Mouse (Mus musculus) liver, adult 2 months (tissue): ENCODE results near the gene Rnase4. TPM values are rescaled to one million over a fixed set of nuclear protein-coding genes. Genes with fewer than 3 reads are reported as not detected.
A peak's percentile ranks its signal among the peaks of the same experiment; 100 is the strongest.

Experiments used
- DNase-seq: peaks from one replicate; pipeline ENCODE4 v3.0.0-alpha.2; 2011; ENCODE audit warnings: low read depth, low spot score; ENCODE audit errors: extremely low read depth
- H3K27ac ChIP-seq: fragments of 200-500 bp; replicated peaks from 2 replicates; pipeline ENCODE4 v1.5.1; 2012; ENCODE audit warnings: low read depth, mild to moderate bottlenecking, control low read depth, inconsistent platforms, low read length; ENCODE audit not compliant: insufficient read depth
- H3K27me3 ChIP-seq: fragments of 200-500 bp; 2 replicates; pipeline ENCODE4 v1.6.1; 2012; ENCODE audit warnings: mild to moderate bottlenecking, moderate library complexity, low read length, inconsistent platforms; ENCODE audit not compliant: control insufficient read depth, insufficient read depth
- H3K36me3 ChIP-seq: fragments of 200-500 bp; 2 replicates; pipeline ENCODE4 v1.6.1; 2012; ENCODE audit warnings: low read length, inconsistent platforms; ENCODE audit not compliant: control insufficient read depth, insufficient read depth
- H3K4me1 ChIP-seq: fragments of 200-500 bp; 2 replicates; pipeline ENCODE4 v1.6.1; 2011; ENCODE audit warnings: low read length; ENCODE audit not compliant: control insufficient read depth, insufficient read depth
- H3K4me3 ChIP-seq: fragments of 200-500 bp; 2 replicates; pipeline ENCODE4 v1.5.1; 2011; ENCODE audit warnings: low read depth, mild to moderate bottlenecking, control low read depth, low read length, moderate library complexity; ENCODE audit not compliant: insufficient read depth
- H3K79me2 ChIP-seq: fragments of 200-500 bp; 2 replicates; pipeline ENCODE4 v1.6.1; 2012; ENCODE audit warnings: inconsistent platforms, mild to moderate bottlenecking, low read length, moderate library complexity; ENCODE audit not compliant: control insufficient read depth, insufficient read depth
- H3K9ac ChIP-seq: fragments of 200-500 bp; 2 replicates; pipeline ENCODE4 v1.6.1; 2012; ENCODE audit warnings: low read depth, mild to moderate bottlenecking, control low read depth, inconsistent platforms, low read length
- CTCF ChIP-seq: fragments of 200-500 bp; IDR thresholded peaks from 2 replicates; pipeline ENCODE4 v1.5.1; 2011; ENCODE audit warnings: low read depth, low read length, control low read depth
- POLR2A ChIP-seq: fragments of 200-500 bp; IDR thresholded peaks from 2 replicates; pipeline ENCODE4 v1.6.1; 2011; ENCODE audit warnings: low read length, control low read depth; ENCODE audit not compliant: insufficient read depth; ENCODE audit errors: extremely low read depth
- WGBS: fragments of 180-500 bp; shearing (Covaris S2); methylation state at CpG from one replicate; pipeline ENCODE4 v1.1.7; 2018; 5-methylcytosine and 5-hydroxymethylcytosine counted together
- polyA plus RNA-seq: library from polyadenylated mRNA; depleted of rRNA; stranded (reverse); fragments of >200 nt; gene quantifications from 2 replicates; pipeline ENCODE4 v1.2.3, GENCODE M21; 2012
- total RNA-seq: library from RNA; depleted of rRNA; stranded (reverse); fragments of >200 nt; gene quantifications from 2 replicates; pipeline ENCODE4 v1.2.3, GENCODE M21; 2014

Rnase4 gene
- total and polyA plus RNA-seq, 2 experiments = 2,115 to 2,134 TPM

DNA sequence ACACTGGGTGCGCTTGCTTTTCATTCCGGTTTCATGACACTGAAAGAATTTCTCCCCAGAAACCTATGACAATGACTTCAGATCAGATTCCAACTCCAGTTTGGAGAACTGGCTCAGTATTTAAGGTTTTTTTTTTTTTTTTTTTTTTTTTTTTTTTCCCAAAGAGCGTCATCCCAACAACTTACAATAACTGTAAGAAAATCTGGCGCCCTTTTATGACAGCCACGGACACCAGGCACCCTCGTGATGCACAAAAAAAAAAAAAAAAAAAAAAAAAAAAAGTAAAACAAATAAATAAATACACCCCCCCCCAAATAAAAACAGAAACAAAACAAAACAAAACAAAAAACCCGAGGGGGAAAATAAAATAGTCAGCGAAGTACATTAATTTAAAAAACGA lies 3.1 kb upstream of the Rnase4 start:
- TF ChIP-seq CTCF (no peak), POLR2A (no peak)
- DNase-seq = no peak
- H3K9ac ChIP-seq = no peak overlapping the region
- 30% methylated on average over 9 of the region's 9 CpGs for WGBS
- H3K27ac ChIP-seq = no peak overlapping the region
- no peaks in the 10 kb centered on the region for H3K79me2 ChIP-seq
- peaks cover 9% of the 10 kb centered on the region for H3K4me1 ChIP-seq
- no peaks in the 10 kb centered on the region for H3K27me3 ChIP-seq
- no peak overlapping the region for H3K4me3 ChIP-seq
- no peaks in the 10 kb centered on the region for H3K36me3 ChIP-seq

DNA sequence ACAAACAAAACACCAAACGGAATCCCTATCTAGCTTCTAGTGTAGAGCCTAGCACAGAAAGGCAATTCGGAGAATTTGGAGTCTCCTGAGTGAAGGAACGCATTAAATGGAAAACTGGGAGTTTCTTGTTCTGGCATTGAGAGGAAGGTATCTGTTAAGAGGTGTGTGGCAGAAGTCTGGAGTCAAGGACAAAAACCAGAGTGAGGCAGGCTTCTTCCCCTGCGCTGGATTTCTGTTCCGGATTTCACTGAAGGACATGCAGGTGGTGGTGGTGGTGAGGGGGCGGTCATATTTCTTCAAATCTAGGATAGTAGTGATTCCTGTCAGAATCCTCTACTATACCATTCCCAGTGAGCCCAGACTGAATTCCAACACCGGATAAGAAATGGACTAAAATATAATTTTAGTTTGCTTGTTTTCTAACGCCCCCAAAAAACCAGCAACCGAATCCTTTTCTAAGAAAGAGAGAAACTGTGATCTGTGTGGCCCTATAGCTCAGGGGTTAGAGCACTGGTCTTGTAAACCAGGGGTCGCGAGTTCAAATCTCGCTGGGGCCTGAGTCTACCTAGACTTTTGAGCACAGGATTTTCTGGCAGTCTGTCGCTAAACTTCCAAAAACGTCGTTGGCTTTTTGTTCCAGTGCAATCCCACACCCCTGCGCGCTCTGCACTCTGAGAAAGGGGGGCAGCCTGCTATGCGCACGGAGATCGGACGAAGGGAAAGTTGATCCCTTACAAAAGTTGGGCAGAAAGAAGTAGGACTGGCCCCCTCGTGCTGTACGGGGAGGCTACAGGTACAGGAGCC lies 2.5 kb upstream of the Rnase4 start:
- Histone ChIP-seq H3K79me2 (no peaks in the 10 kb centered on the region), H3K4me3 (peak overlapping the region; percentile 71), H3K4me1 (peaks cover 9% of the 10 kb centered on the region), H3K27ac (peak overlapping the region; percentile 76), H3K27me3 (no peaks in the 10 kb centered on the region), H3K36me3 (no peaks in the 10 kb centered on the region), H3K9ac (peak overlapping the region; percentile 70)
- no peak for TF ChIP-seq POLR2A
- TF ChIP-seq CTCF = no peak
- DNase-seq = peak; percentile 89
- 2% methylated on average over 23 of the region's 23 CpGs for WGBS

GRCm38 (mm10) chr14:51088970-51089673 lies 1.8 kb upstream of the Rnase4 start:
- no peaks in the 10 kb centered on the region for H3K27me3 ChIP-seq

GRCm38 (mm10) chr14:51089674-51090076 lies 1.2 kb upstream of the Rnase4 start:
- no peak for DNase-seq
- Histone ChIP-seq H3K4me1 (peaks cover 8% of the 10 kb centered on the region), H3K27me3 (no peaks in the 10 kb centered on the region), H3K27ac (peak overlapping the region; percentile 98), H3K79me2 (no peaks in the 10 kb centered on the region), H3K4me3 (peak overlapping the region; percentile 61), H3K9ac (peak overlapping the region; percentile 85; the same call in 1 of the 2 replicates), H3K36me3 (no peaks in the 10 kb centered on the region)
- TF ChIP-seq CTCF (no peak), POLR2A (no peak)
- WGBS = 0% methylated on average over 15 of the region's 15 CpGs

More at GRCm38 (mm10) chr14:51088970-51089673, 1.8 kb upstream of the Rnase4 start:
- Histone ChIP-seq H3K27ac (peak overlapping the region; percentile 76), H3K9ac (peak overlapping the region; percentile 70), H3K4me3 (peak overlapping the region; percentile 71), H3K79me2 (no peaks in the 10 kb centered on the region), H3K36me3 (no peaks in the 10 kb centered on the region), H3K4me1 (peaks cover 7% of the 10 kb centered on the region)
- no peak for TF ChIP-seq POLR2A
- TF ChIP-seq CTCF = no peak
- under 1% methylated on average over 34 of the region's 34 CpGs for WGBS
- peak; percentile 99 for DNase-seq

GRCm38 (mm10) chr14:51090077-51090781 lies 648 bp upstream of the Rnase4 start:
- H3K9ac ChIP-seq = peak overlapping the region; percentile 85
- no peaks in the 10 kb centered on the region for H3K27me3 ChIP-seq
- H3K4me1 ChIP-seq = peaks cover 14% of the 10 kb centered on the region
- TF ChIP-seq POLR2A (no peak), CTCF (no peak)
- DNase-seq = peak; percentile 73
- H3K4me3 ChIP-seq = peak overlapping the region; percentile 61
- WGBS = under 1% methylated on average over 27 of the region's 27 CpGs
- H3K27ac ChIP-seq = peak overlapping the region; percentile 98
- no peaks in the 10 kb centered on the region for H3K36me3 ChIP-seq
- H3K79me2 ChIP-seq = no peaks in the 10 kb centered on the region
